Mouse (Mus musculus): ENCODE data around the gene Mien1.

DNA sequence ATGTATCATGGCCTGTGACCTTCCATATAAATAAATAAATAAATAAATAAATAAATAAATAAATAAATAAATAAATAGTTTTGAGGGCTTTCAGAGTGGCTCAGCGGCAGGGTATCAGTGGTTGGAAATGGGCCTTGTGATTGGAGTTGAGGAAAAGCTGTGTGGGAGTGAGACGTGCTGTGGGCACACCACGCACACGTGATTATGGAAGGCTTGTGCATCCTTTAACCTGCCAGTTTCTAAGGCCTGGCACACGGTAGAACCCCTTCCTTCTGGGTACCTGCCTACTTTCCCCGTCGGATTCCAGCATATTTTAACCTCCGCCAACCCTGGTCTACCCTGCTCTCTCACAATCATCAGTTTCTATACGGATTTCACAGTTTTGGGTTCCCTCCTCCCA is 18.2 kb upstream of the Mien1 start:
- TF ChIP-seq GATA1 (IDR thresholded peaks at IDR 0.05; ENCODE audit: borderline replicate concordance, low read length), result no peak
- TF ChIP-seq FLI1 (IDR thresholded peaks at IDR 0.05; ENCODE audit: low read length), result no peak
